Mouse (Mus musculus) lung, adult 2 months (tissue): ENCODE data around the gene Angpt4. TPM values are rescaled to one million over a fixed set of nuclear protein-coding genes. Genes with fewer than 3 reads are reported as not detected.

Experiments
- DNase-seq: peaks from one replicate; pipeline ENCODE4 v3.0.0; 2022
- H3K4me1 ChIP-seq: fragments of 200-500 bp; 2 replicates; pipeline ENCODE4 v1.6.1; 2011; ENCODE audit warnings: low read length; ENCODE audit not compliant: control insufficient read depth, insufficient read depth
- H3K4me3 ChIP-seq: fragments of 200-500 bp; replicated peaks from 2 replicates; pipeline ENCODE3; 2011; ENCODE audit warnings: low read depth, mild to moderate bottlenecking, control low read depth, low read length; ENCODE audit errors: extremely low read depth
- CTCF ChIP-seq: fragments of 200-500 bp; IDR thresholded peaks from 2 replicates; pipeline ENCODE4 v1.5.1; 2011; ENCODE audit warnings: mild to moderate bottlenecking, low read length, control low read depth; ENCODE audit not compliant: insufficient read depth
- POLR2A ChIP-seq: fragments of 200-500 bp; IDR thresholded peaks from 2 replicates; pipeline ENCODE4 v1.6.1; 2011; ENCODE audit warnings: low read depth, mild to moderate bottlenecking, control low read depth, low read length, borderline replicate concordance; ENCODE audit errors: extremely low read depth
- WGBS: fragments of 180-500 bp; shearing (Covaris S2); methylation state at CpG from one replicate; pipeline ENCODE4 v1.1.7; 2018; 5-methylcytosine and 5-hydroxymethylcytosine counted together
- polyA plus RNA-seq: library from polyadenylated mRNA; depleted of rRNA; stranded (reverse); fragments of >200 nt; gene quantifications from 2 replicates; pipeline ENCODE4 v1.2.3, GENCODE M21; 2012; rRNA removed

Angpt4 gene
- 2.2 and 4.1 TPM in 2 replicates for polyA plus RNA-seq

GRCm38 (mm10) chr2:151910919-151911500 lies at the start of gene Angpt4:
Angpt4 (plus strand) TSS chr2:151911210.
- H3K4me1 ChIP-seq, result 0 out of 2 replicates have a peak, but pooled peaks cover 2% of the 10 kb centered on the region
- H3K4me3 ChIP-seq, result no peak within 1 kb of the TSS
- 54% methylated on average over 13 of the region's 13 CpGs for WGBS
- TF ChIP-seq POLR2A (no peak), CTCF (no peak)
- DNase-seq, result no peak

GRCm38 (mm10) chr2:151862257-151862810 lies 48.7 kb upstream of the Angpt4 start:
- DNase-seq, result no peak
- WGBS, result 39% methylated on average over 5 of the region's 5 CpGs
- H3K4me1 ChIP-seq, result no peaks in the 10 kb centered on the region
- H3K4me3 ChIP-seq, result no peak overlapping the region
- TF ChIP-seq CTCF (0 out of 2 replicates have a peak, but pooled peaks have one; percentile 20), POLR2A (no peak)

- Histone ChIP-seq H3K4me3 (no peak overlapping the region), H3K4me1 (no peaks in the 10 kb centered on the region)
- no peak for DNase-seq
- 82% methylated on average over 6 of the region's 6 CpGs for WGBS
- TF ChIP-seq POLR2A (no peak), CTCF (no peak)
These were observed 46.1 kb upstream of the Angpt4 start for GRCm38 (mm10) chr2:151864941-151865340.

- no peaks in the 10 kb centered on the region for H3K4me1 ChIP-seq
- TF ChIP-seq CTCF (peak; percentile 57), POLR2A (no peak)
- H3K4me3 ChIP-seq, result no peak overlapping the region
- peak; percentile 38 for DNase-seq
- 26% methylated on average over 4 of the region's 4 CpGs for WGBS
These were observed 44.5 kb upstream of the Angpt4 start for GRCm38 (mm10) chr2:151866487-151866886.

GRCm38 (mm10) chr2:151868196-151868595 lies 42.8 kb upstream of the Angpt4 start:
- DNase-seq, result no peak
- 74% methylated on average over 8 of the region's 8 CpGs for WGBS
- no peaks in the 10 kb centered on the region for H3K4me1 ChIP-seq
- TF ChIP-seq CTCF, result no peak
- H3K4me3 ChIP-seq, result no peak overlapping the region

- DNase-seq, result no peak
- TF ChIP-seq POLR2A (no peak), CTCF (no peak)
- Histone ChIP-seq H3K4me1 (no peaks in the 10 kb centered on the region), H3K4me3 (no peak overlapping the region)
These were observed 36.5 kb upstream of the Angpt4 start for GRCm38 (mm10) chr2:151874551-151874950.

- DNase-seq, result peak; percentile 47
- H3K4me1 ChIP-seq, result no peaks in the 10 kb centered on the region
- no peak overlapping the region for H3K4me3 ChIP-seq
- TF ChIP-seq POLR2A (no peak), CTCF (peak; percentile 88)
- WGBS, result 13% methylated on average over 8 of the region's 8 CpGs
These were observed 35.0 kb upstream of the Angpt4 start for GRCm38 (mm10) chr2:151876012-151876485.

- H3K4me1 ChIP-seq, result no peaks in the 10 kb centered on the region
- no peak for TF ChIP-seq POLR2A
- no peak for TF ChIP-seq CTCF
- no peak for DNase-seq
- no peak overlapping the region for H3K4me3 ChIP-seq
- WGBS, result 72% methylated on average over 3 of the region's 3 CpGs
These were observed 32.4 kb upstream of the Angpt4 start for GRCm38 (mm10) chr2:151878645-151879044.

GRCm38 (mm10) chr2:151879760-151880159 lies 31.2 kb upstream of the Angpt4 start:
- WGBS, result 48% methylated on average over 2 of the region's 2 CpGs
- no peak for DNase-seq
- TF ChIP-seq POLR2A (no peak), CTCF (no peak)
- no peaks in the 10 kb centered on the region for H3K4me1 ChIP-seq
- no peak overlapping the region for H3K4me3 ChIP-seq

GRCm38 (mm10) chr2:151891031-151891430 lies 20.0 kb upstream of the Angpt4 start:
- no peak for TF ChIP-seq POLR2A
- Histone ChIP-seq H3K4me3 (no peak overlapping the region), H3K4me1 (no peaks in the 10 kb centered on the region)
- 43% methylated on average over 6 of the region's 6 CpGs for WGBS
- DNase-seq, result no peak
